Mouse (Mus musculus): ENCODE data around the gene B4galt2. TPM values are rescaled to one million over a fixed set of nuclear protein-coding genes. Genes with fewer than 3 reads are reported as not detected.
A peak's percentile ranks its signal among the peaks of the same experiment; 100 is the strongest.

B4galt2 gene
- polyA plus RNA-seq, 1 experiment: 18.4 TPM

GRCm38 (mm10) chr4:117908834-117909453 is 25.7 kb upstream of the B4galt2 start:
- DNase-seq (ENCODE audit: low spot score): no peak

GRCm38 (mm10) chr4:117906196-117906595 is 22.9 kb upstream of the B4galt2 start:
- DNase-seq (ENCODE audit: low spot score): no peak

- no peak for DNase-seq (ENCODE audit: low spot score)
Measured at GRCm38 (mm10) chr4:117904761-117905160, 21.5 kb upstream of the B4galt2 start.

- no peak for DNase-seq (ENCODE audit: low spot score)
Measured at GRCm38 (mm10) chr4:117904094-117904493, 20.8 kb upstream of the B4galt2 start.

- DNase-seq (ENCODE audit: low spot score): no peak
Measured at GRCm38 (mm10) chr4:117898111-117898510, 14.8 kb upstream of the B4galt2 start.

- no peak for DNase-seq (ENCODE audit: low spot score)
Measured at GRCm38 (mm10) chr4:117896031-117896430, 12.7 kb upstream of the B4galt2 start.

GRCm38 (mm10) chr4:117895339-117895738 is 12.1 kb upstream of the B4galt2 start:
- DNase-seq (ENCODE audit: low spot score): no peak

- DNase-seq (ENCODE audit: low spot score): no peak
Measured at GRCm38 (mm10) chr4:117894601-117895000, 11.3 kb upstream of the B4galt2 start.

GRCm38 (mm10) chr4:117893376-117893775 is 10.1 kb upstream of the B4galt2 start:
- no peak for DNase-seq (ENCODE audit: low spot score)

GRCm38 (mm10) chr4:117891738-117892161 is 8.5 kb upstream of the B4galt2 start, which contains the start of gene Dph2:
Gene Dph2 (minus strand): TSS chr4:117892032.
- DNase-seq (ENCODE audit: low spot score): no peak

- no peak for DNase-seq (ENCODE audit: low spot score)
Measured at GRCm38 (mm10) chr4:117890750-117891149, 7.5 kb upstream of the B4galt2 start.

- DNase-seq (ENCODE audit: low spot score): no peak
Measured at GRCm38 (mm10) chr4:117890031-117890430, 6.7 kb upstream of the B4galt2 start.

GRCm38 (mm10) chr4:117889471-117889870 is 6.2 kb upstream of the B4galt2 start:
- no peak for DNase-seq (ENCODE audit: low spot score)

- DNase-seq (ENCODE audit: low spot score): no peak
Measured at GRCm38 (mm10) chr4:117887920-117888319, 4.6 kb upstream of the B4galt2 start.

GRCm38 (mm10) chr4:117887133-117887532 is 3.8 kb upstream of the B4galt2 start, which contains the start of gene Atp6v0b:
Gene Atp6v0b (minus strand): TSS chr4:117887333.
- peak; percentile 93 for DNase-seq (ENCODE audit: low spot score)

GRCm38 (mm10) chr4:117886644-117887043 is 3.4 kb upstream of the B4galt2 start:
- no peak for DNase-seq (ENCODE audit: low spot score)

- no peak for DNase-seq (ENCODE audit: low spot score)
Measured at GRCm38 (mm10) chr4:117885994-117886393, 2.7 kb upstream of the B4galt2 start.

- DNase-seq (ENCODE audit: low spot score): no peak
Measured at GRCm38 (mm10) chr4:117885093-117885492, 1.8 kb upstream of the B4galt2 start.

GRCm38 (mm10) chr4:117884146-117884545 is 859 bp upstream of the B4galt2 start:
- DNase-seq (ENCODE audit: low spot score): no peak

GRCm38 (mm10) chr4:117878703-117879102 is 4.6 kb downstream of the B4galt2 start:
- DNase-seq (ENCODE audit: low spot score): no peak

GRCm38 (mm10) chr4:117878301-117878700 is 5.0 kb downstream of the B4galt2 start:
- DNase-seq (ENCODE audit: low spot score): no peak

GRCm38 (mm10) chr4:117873615-117874014 is 9.7 kb downstream of the B4galt2 start:
- DNase-seq (ENCODE audit: low spot score): no peak

- no peak for DNase-seq (ENCODE audit: low spot score)
Measured at GRCm38 (mm10) chr4:117872471-117872886, 10.8 kb downstream of the B4galt2 start, which contains the start of gene Ccdc24. Gene Ccdc24 (minus strand): TSS chr4:117872557.

- DNase-seq (ENCODE audit: low spot score): no peak
Measured at GRCm38 (mm10) chr4:117871787-117872186, 11.5 kb downstream of the B4galt2 start.

Measured in urinary bladder, adult 2 months (tissue).